Mouse (Mus musculus) heart, adult 2 months (tissue): ENCODE data around the gene Ccn1.

Experiments
- CTCF ChIP-seq: fragments of 200-600 bp; IDR thresholded peaks from 2 replicates; pipeline ENCODE4 v1.8.1; 2022; ENCODE audit warnings: antibody characterized with exemption, mild to moderate bottlenecking, moderate library complexity
- EP300 ChIP-seq: fragments of 200-500 bp; IDR thresholded peaks from 2 replicates; pipeline ENCODE4 v1.6.1; 2011; ENCODE audit warnings: low read depth, low read length, control low read depth; ENCODE audit not compliant: insufficient read depth
- POLR2A ChIP-seq: fragments of 200-500 bp; IDR thresholded peaks from 2 replicates; pipeline ENCODE4 v1.6.1; 2011; ENCODE audit warnings: mild to moderate bottlenecking, low read depth, low read length, control low read depth; ENCODE audit not compliant: insufficient read depth

- TF ChIP-seq CTCF (no peak), POLR2A (peak; percentile 57), EP300 (no peak)
Measured at GRCm38 (mm10) chr3:145650298-145651011, 674 bp upstream of the Ccn1 start.
